Mouse (Mus musculus) brain, embryonic 14.5 days (tissue): ENCODE measurements around the gene Itpkc.

Experiments
- CTCF ChIP-seq: fragments of 200-500 bp; IDR thresholded peaks from 2 replicates; pipeline ENCODE4 v1.5.1; 2012; ENCODE audit warnings: inconsistent platforms, mild to moderate bottlenecking, moderate library complexity, borderline replicate concordance; ENCODE audit not compliant: insufficient read depth, insufficient read length; ENCODE audit errors: extremely low read depth
- POLR2A ChIP-seq: fragments of 200-500 bp; IDR thresholded peaks from 2 replicates; pipeline ENCODE4 v1.6.1; 2012; ENCODE audit warnings: mild to moderate bottlenecking, inconsistent platforms, borderline replicate concordance; ENCODE audit not compliant: poor library complexity, insufficient read depth, insufficient read length, severe bottlenecking; ENCODE audit errors: extremely low read depth

DNA sequence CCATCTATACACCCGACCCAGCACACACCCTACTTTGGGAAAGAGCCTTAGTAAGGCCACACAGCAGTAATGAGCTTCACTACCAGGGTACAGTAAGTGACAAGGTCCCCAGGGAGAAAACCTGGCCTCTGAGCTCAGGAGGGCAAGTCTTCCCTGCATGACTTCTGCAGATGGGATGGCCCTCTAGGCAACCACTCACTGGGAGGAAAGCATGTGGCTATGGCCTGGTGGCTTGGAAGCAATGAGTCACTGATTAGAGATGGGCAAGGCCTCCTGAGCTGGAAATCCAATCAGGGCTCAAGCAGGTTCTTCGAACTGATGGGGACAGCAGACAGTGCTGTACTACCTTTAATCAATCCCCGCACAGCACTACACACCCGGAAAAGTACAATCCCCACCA, 66.7 kb downstream of the Itpkc start:
- TF ChIP-seq POLR2A (no peak), CTCF (no peak)
